Mouse (Mus musculus) intestine, postnatal 0 days (tissue): Measurements from ENCODE around the gene Ermap. TPM values are rescaled to one million over a fixed set of nuclear protein-coding genes. Genes with fewer than 3 reads are reported as not detected.

Source experiments
- ATAC-seq: fragments of 200-750 bp; cut with Nextera tagmentation; 2 replicates; pipeline ENCODE4 v1.8.0; 2017; ENCODE audit warnings: mild to moderate bottlenecking, moderate TSS enrichment, moderate library complexity
- H3K27ac ChIP-seq: fragments of 300-500 bp; sonication (generic); 2 replicates; pipeline ENCODE4 v1.5.1; 2014; ENCODE audit warnings: mild to moderate bottlenecking, low read depth, low read length, moderate library complexity
- H3K27me3 ChIP-seq: fragments of 300-500 bp; sonication (generic); replicated peaks from 2 replicates; pipeline ENCODE4 v1.6.1; 2014; ENCODE audit warnings: low read length, mixed read lengths; ENCODE audit not compliant: control insufficient read depth, insufficient read depth
- H3K36me3 ChIP-seq: fragments of 300-500 bp; sonication (generic); 2 replicates; pipeline ENCODE4 v1.6.1; 2014; ENCODE audit warnings: mild to moderate bottlenecking, moderate library complexity; ENCODE audit not compliant: control insufficient read depth, insufficient read depth
- H3K4me1 ChIP-seq: fragments of 300-500 bp; sonication (generic); replicated peaks from 2 replicates; pipeline ENCODE4 v1.6.1; 2014; ENCODE audit warnings: antibody characterized with exemption, low read length, mixed read lengths; ENCODE audit not compliant: control insufficient read depth, insufficient read depth
- H3K4me2 ChIP-seq: fragments of 300-500 bp; sonication (generic); replicated peaks from 2 replicates; pipeline ENCODE4 v1.6.1; 2014; ENCODE audit warnings: low read depth, mild to moderate bottlenecking, moderate library complexity
- H3K4me3 ChIP-seq: fragments of 300-500 bp; sonication (generic); 2 replicates; pipeline ENCODE4 v1.5.1; 2014; ENCODE audit warnings: low read depth, low read length
- H3K9ac ChIP-seq: fragments of 300-500 bp; sonication (generic); 2 replicates; pipeline ENCODE4 v1.6.1; 2014; ENCODE audit warnings: mild to moderate bottlenecking, low read depth, low read length
- H3K9me3 ChIP-seq: fragments of 300-500 bp; sonication (generic); 2 replicates; pipeline ENCODE4 v1.6.1; 2016; ENCODE audit warnings: mixed run types; ENCODE audit not compliant: control insufficient read depth
- CTCF ChIP-seq: sonication (generic); IDR thresholded peaks from 2 replicates; pipeline ENCODE4 v1.5.1; 2016; ENCODE audit warnings: low read depth, mild to moderate bottlenecking, control low read depth, antibody characterized with exemption, moderate library complexity
- WGBS: fragments of 180-500 bp; shearing (Covaris S2); extraction: QIAGEN DNeasy Blood & Tissue Kit; methylation state at CpG from one replicate; pipeline ENCODE4 v1.1.7; 2014; 5-methylcytosine and 5-hydroxymethylcytosine counted together
- microRNA counts: library from miRNA; unstranded; fragments of <30 nt; microRNA quantifications from one replicate; lab custom pipeline; 2016
- microRNA-seq: library from miRNA; unstranded; fragments of <30 nt; microRNA quantifications from one replicate; pipeline ENCODE4, GENCODE M21; 2016
- polyA plus RNA-seq: library from polyadenylated mRNA; unstranded; fragments of >200 nt; fragmentation: Nextera tagmentation; extraction: Ambion mirVana; gene quantifications from 2 replicates; pipeline ENCODE4 v1.2.1, GENCODE M21; 2015

Ermap gene
- polyA plus RNA-seq, 1 experiment from 2014 or later = 0.18 TPM

GRCm38 (mm10) chr4:119125577-119126270 lies 64.1 kb downstream of the Ermap start:
- Histone ChIP-seq H3K4me1 (0 out of 2 replicates have a peak, but pooled peaks cover 2% of the 10 kb centered on the region), H3K27ac (no peak overlapping the region), H3K27me3 (no peaks in the 10 kb centered on the region), H3K9ac (no peak overlapping the region), H3K36me3 (peaks cover 36% of the 10 kb centered on the region; the same call in 1 of the 2 replicates), H3K4me2 (no peak overlapping the region), H3K4me3 (no peak overlapping the region), H3K9me3 (no peaks in the 10 kb centered on the region)
- TF ChIP-seq CTCF = no peak
- no peak for ATAC-seq
- WGBS = 64% methylated on average over 9 of the region's 9 CpGs

MicroRNAs within 50 kb of the gene (microRNA counts, 519-probe panel; counts per million panel counts)
- 2,375 counts per million, percentile 20 among the panel's probes with 10 or more counts for microRNA mmu-miR-1957 (lab: Ali Mortazavi, UCI)

Small RNA genes lying within 50 kb of the gene (microRNA-seq; reads per million reads assigned to microRNA genes)
- gene Mir1957a = not detected

Other genes starting within 250 kb of the Ermap start
- 0.08 and 0.13 TPM in 2 replicates for gene Lao1, start 228.4 kb downstream of the Ermap start, polyA plus RNA-seq
- 18.1 and 19.0 TPM in 2 replicates for gene Slc2a1, start 81.3 kb downstream of the Ermap start, polyA plus RNA-seq
- gene Zfp691, start 15.8 kb downstream of the Ermap start, polyA plus RNA-seq = 3.4 and 3.6 TPM in 2 replicates
- 88.1 and 91.6 TPM in 2 replicates for gene Svbp, start 5.3 kb upstream of the Ermap start, polyA plus RNA-seq
- gene Tmem269, start 28.2 kb upstream of the Ermap start, polyA plus RNA-seq = 0.10 and 0.12 TPM in 2 replicates
- gene AU022252, start 42.7 kb upstream of the Ermap start, polyA plus RNA-seq = 15.0 and 15.1 TPM in 2 replicates
- 12.2 and 13.0 TPM in 2 replicates for gene P3h1, start 42.9 kb upstream of the Ermap start, polyA plus RNA-seq
- gene Cldn19, start 65.4 kb upstream of the Ermap start, polyA plus RNA-seq = 12.8 and 13.5 TPM in 2 replicates
- gene Ybx1, start 104.6 kb upstream of the Ermap start, polyA plus RNA-seq = 530 and 553 TPM in 2 replicates
- gene Ppih, start 130.5 kb upstream of the Ermap start, polyA plus RNA-seq = 40.9 and 47.9 TPM in 2 replicates
- gene Ccdc30, start 225.5 kb upstream of the Ermap start, polyA plus RNA-seq = 0.64 and 1.3 TPM in 2 replicates
- gene Ppcs, start 232.4 kb upstream of the Ermap start, polyA plus RNA-seq = 83.9 and 92.5 TPM in 2 replicates
- 0.52 and 0.59 TPM in 2 replicates for gene Zmynd12, start 232.8 kb upstream of the Ermap start, polyA plus RNA-seq